Mouse (Mus musculus) brain, embryonic 14.5 days (tissue): ENCODE results near the gene Lmo2. TPM values are rescaled to one million over a fixed set of nuclear protein-coding genes. Genes with fewer than 3 reads are reported as not detected.

ENCODE experiments used
- DNase-seq: peaks from one replicate; pipeline ENCODE4 v3.0.0-alpha.2; 2011; ENCODE audit warnings: low read depth
- CTCF ChIP-seq: fragments of 200-500 bp; IDR thresholded peaks from 2 replicates; pipeline ENCODE4 v1.5.1; 2012; ENCODE audit warnings: inconsistent platforms, mild to moderate bottlenecking, moderate library complexity, borderline replicate concordance; ENCODE audit not compliant: insufficient read depth, insufficient read length; ENCODE audit errors: extremely low read depth
- POLR2A ChIP-seq: fragments of 200-500 bp; IDR thresholded peaks from 2 replicates; pipeline ENCODE4 v1.6.1; 2012; ENCODE audit warnings: mild to moderate bottlenecking, inconsistent platforms, borderline replicate concordance; ENCODE audit not compliant: poor library complexity, insufficient read depth, insufficient read length, severe bottlenecking; ENCODE audit errors: extremely low read depth
- polyA plus RNA-seq: library from polyadenylated mRNA; depleted of rRNA; stranded (reverse); fragments of >200 nt; gene quantifications from 2 replicates; pipeline ENCODE4 v1.2.3, GENCODE M21; 2012

Lmo2 gene
- polyA plus RNA-seq, 1 experiment = 38.3 TPM

DNA sequence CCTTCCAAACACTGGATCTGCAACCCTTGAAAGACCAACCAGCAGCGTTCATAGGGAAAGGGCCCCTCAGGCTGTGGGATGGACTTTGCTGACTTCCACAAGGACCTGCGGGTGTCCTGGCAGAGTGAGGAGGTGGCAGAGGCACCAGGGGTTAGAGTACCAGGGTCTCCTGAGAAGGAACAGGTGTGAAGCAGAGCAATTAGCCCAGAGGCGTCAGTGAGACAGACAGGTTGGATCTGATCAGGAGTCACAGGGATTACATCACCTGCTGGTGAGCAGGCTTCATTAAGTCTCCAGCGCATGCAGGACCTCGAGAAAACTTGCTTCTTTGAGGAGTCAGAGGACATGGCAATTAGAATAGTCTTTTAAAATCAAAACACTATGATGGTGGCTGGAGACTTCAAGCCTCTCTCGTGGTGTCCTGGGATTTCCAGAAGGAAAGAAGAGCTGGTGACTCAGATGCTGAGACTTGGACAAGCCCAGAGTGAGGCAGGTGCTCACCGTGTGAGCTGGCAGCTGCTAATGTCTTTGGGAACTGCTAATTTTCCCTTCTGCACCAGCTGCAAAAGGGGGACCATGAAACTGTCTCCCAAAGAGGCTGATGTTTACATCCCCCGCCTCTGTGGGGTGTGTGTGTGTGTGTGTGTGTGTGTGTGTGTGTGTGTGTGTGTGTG, 9.7 kb upstream of the Lmo2 start:
- TF ChIP-seq CTCF (no peak), POLR2A (no peak)
- DNase-seq = peak; percentile 34

DNA sequence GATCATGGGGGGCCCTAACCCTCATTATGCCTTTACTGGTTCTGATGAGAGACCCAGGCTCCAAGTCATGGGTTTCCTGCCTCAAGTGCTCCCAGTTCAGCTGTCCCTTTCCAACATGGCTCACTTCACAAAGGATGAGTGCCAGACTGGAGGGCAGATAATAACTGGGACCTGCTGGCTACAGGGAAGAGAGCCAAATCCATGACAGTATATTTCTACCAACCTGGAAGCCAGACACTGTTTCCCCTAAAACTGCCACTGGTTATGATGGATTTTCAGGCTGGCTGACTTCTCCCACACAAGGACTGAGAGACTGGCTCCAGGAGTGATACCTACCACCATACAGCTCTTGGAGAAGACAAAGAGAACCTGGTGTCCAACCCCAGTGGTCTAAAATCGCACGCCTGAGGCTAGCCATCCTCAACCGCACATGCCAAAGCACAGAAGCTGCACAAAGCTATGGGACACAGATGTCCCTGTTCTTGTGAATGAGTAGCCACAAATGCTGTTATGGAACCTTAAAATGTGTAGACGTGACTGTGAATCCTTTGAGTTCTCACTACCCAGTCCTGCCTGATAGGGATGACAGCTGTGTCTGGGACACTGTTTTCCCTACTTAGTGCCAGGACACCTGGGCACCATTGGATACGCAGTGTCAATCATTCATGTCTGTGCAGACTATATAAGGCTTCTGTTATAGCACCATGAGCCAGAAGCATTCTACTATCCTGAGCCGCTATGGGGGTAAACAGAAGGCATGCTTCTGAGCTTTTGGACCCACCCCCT, 4.5 kb upstream of the Lmo2 start:
- no peak for TF ChIP-seq POLR2A
- TF ChIP-seq CTCF = no peak
- DNase-seq = peak; percentile 71

DNA sequence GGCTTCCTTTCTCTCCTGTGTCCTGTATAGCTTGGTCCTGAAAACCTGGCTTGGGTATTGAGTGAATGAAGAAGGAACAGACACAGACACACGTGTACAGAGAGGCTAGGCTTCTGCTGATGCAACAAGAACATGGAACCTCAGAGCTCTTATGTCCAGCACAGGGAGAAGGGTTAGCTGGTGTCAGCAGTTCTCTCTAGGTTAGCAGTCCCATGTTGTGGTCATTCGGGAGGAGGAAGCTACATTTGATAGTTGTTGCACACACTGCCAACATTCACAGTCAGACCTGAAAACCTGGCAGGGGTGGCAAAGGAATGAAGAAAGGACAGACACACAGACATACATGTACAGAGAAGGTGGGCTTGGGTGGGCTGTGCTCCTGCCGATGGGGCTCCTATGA, 2.1 kb upstream of the Lmo2 start:
- no peak for DNase-seq
- TF ChIP-seq CTCF = no peak
- TF ChIP-seq POLR2A = no peak

DNA sequence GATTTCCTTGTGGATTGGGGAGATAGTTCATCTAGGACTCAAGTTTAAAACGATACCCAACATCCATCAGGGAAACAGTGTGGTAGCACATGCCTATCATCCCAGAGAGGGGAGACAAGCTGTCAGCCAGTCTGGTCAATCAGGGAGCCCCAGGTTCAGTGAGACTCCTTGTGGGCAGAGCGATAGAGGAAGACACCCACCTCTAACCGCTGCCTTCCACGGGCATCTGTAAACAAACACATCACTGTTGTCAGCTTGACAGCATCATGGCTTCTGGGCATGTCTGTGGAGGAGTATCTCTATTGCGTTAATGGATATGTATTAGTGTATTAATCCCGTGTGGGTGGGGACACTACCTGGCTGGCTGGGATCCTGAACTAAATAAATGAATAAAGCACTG, 919 bp upstream of the Lmo2 start:
- TF ChIP-seq POLR2A = no peak
- no peak for TF ChIP-seq CTCF
- no peak for DNase-seq

DNA sequence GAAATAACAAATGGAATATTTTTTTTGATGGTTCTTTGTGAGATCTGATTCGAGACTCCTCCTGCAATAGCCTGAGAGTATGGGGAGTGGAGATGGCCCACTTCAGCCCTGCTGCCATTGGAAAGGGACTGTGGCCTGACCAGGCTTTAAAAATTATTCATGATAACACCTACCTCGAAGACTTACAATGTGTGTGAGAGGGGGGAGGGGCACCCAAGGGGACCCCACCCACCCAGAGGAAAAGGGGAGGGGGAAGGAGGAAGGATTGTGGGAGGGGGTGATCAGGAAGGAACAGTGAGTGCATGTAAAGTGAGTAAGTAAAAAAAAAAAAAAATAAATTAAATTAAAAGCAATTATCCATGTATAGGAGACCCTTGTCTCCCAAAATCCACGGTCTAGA, 848 bp downstream of the Lmo2 start:
- TF ChIP-seq POLR2A (no peak), CTCF (no peak)
- DNase-seq = no peak

DNA sequence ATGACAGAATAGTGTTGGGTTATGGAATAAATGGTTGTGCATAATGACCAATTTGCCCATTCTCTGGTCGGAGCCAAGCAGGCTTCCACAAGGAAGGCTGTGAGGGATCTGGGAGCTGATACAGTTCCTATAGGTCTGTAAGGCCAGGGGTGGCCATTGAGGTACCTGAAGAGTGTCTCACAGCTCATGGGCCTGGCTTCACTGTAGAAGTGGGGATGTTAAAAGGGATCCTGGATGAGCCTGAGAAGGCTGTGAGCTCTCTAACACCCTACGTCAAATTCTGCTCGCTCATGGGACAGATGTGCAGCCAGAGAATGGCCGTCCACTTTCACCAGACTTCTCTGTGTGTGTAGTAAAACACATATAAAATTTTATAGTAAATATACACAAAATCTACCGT, 1.3 kb downstream of the Lmo2 start:
- DNase-seq = no peak
- TF ChIP-seq POLR2A = no peak
- TF ChIP-seq CTCF = no peak

DNA sequence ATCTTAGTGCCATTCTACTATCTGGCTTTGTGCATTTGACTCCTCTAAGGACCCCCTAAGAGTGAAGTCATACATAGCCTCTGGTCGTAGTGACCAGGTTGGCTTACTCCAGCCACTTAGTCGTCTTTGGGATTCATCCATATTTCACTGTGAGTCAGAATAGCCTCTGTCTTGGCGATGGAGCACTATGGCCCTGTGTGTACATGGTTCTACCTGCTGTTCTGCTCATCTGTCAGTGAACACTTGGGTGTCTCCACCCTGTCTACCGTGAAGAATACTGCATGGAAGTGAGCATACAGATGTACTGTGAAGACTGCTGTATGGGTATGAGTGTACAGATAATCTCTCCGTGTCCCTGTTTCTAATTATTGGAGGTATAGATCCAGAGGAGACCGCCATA, 1.8 kb downstream of the Lmo2 start:
- DNase-seq = no peak
- no peak for TF ChIP-seq CTCF
- no peak for TF ChIP-seq POLR2A

DNA sequence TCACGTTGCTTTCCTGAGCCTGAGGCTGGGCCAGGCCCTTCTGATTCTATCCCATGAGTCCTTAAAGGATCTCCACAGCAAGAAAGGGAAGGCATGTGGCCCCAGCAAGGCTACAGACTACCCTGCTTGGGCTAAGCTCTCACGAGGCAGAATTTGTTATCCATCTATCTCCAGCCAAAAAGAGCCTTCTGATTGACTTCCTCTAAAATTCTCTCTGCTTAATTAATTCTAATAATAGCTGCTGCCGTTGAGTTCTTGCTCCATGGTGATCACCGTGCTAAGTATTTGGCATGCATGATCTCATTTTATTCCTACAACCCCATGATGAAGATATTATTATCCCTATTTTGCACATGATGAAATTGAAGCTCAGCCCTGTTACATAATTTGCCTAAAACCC, 4.6 kb downstream of the Lmo2 start:
- no peak for TF ChIP-seq POLR2A
- TF ChIP-seq CTCF = no peak
- no peak for DNase-seq

DNA sequence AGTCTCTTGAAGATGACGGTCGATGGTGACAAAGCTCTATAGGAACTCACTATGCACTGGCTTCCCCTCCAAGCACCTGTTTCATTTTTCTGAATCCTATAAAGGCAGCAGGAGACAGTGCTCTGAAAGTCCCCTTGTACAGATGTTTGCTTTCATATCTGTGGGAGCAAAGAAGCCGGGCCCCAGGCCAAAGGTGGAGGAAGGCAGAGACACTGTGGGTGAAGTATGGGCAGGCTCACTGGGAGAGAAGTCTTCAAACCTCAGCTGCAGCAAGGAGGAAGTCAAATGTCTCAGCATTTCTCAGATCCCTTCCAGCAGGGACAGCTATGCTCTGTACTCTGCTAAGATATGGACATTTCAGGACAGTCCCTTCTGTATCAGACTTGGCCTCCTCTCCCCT, 7.6 kb downstream of the Lmo2 start:
- DNase-seq = no peak
- TF ChIP-seq POLR2A (no peak), CTCF (no peak)

DNA sequence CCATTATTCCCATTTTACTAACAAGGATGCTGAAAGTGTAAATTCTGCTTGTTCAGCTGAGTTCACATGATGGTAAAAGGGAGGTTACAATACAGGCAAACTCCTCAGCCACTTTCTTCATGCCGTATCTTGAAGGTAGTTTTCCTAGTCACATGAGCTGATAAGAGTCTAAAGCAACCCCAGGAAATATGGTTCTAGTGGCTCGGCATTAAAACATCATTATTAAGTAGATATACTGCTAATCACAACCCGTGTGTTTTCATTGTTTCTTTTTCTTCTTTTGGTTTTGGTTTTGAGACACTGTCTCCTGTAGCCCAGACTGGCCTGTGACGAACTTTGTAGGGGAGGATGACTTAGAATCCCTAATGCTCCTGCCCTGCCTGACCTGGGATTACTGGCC, 10.4 kb downstream of the Lmo2 start:
- no peak for TF ChIP-seq POLR2A
- TF ChIP-seq CTCF = no peak
- no peak for DNase-seq

DNA sequence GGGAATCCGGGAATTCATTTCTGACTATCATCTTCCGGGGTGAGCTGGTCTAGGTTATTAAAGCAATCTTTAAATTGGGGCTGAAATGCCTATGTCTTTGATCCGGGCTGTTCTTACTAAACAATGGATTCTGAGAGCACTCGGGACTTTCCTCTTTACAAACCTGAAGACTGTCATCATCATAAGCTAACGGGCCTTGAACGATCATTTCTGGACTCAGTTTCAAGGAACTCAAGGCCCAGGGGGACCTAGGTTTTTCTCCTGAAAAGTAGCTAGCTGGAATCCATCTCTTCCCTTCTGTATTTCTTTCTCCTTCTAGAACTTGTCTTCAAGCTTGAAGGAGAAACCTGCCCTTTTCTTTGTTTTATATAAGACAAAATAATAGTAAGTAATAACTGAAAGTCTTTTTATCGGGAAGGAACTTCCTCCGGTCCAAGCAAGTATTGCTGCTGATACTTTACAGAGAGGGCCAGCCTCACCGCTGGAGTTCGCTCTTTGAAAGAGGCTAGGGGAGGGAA, 11.2 kb downstream of the Lmo2 start:
- no peak for DNase-seq

DNA sequence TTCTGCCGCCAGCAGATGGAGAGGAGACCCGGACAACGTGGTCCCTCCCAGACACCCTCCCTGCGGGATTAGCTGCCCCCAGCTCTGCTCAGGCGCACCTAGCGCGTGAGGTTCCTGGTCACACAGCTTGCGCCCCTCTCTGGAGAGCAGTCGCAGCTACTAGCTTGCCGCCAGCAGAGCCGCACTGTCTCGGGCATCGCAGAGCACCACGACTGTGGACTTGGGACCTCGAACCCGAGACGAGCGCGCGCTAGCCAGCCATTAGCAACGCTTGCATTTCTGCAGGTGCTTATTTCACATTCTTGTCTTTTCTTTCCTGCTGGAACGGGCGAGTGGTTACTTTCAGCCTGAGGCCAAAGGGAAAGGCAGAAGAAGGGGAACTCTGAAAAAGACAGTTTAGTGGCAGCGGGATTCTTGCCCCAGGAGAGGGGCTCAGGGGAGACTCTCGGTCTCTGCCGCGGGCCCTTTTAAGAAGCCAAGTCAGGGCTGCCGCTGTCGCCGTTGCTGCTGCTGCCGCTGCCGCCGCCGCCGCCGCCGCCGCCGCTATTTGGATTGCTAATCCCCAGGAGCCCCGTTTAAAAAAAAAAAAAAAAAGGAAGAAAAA, 11.8 kb downstream of the Lmo2 start:
- TF ChIP-seq POLR2A (no peak), CTCF (no peak)
- DNase-seq = peak; percentile 84

More for the DNA sequence above, 11.2 kb downstream of the Lmo2 start:
- TF ChIP-seq CTCF (no peak), POLR2A (no peak)
